Mouse (Mus musculus) hindbrain, postnatal 0 days (tissue): Measurements from ENCODE around the gene Hexim1. TPM values are rescaled to one million over a fixed set of nuclear protein-coding genes. Genes with fewer than 3 reads are reported as not detected.

ENCODE experiments used
- ATAC-seq: fragments of 200-750 bp; cut with Nextera tagmentation; 2 replicates; pipeline ENCODE4 v1.8.0; 2017; ENCODE audit warnings: mild to moderate bottlenecking, moderate TSS enrichment, moderate library complexity
- DNase-seq: peaks from one replicate; pipeline ENCODE4 v3.0.0-alpha.2; 2015; ENCODE audit warnings: low spot score
- H3K27ac ChIP-seq: fragments of 300-500 bp; sonication (generic); 2 replicates; pipeline ENCODE4 v1.5.1; 2014; ENCODE audit warnings: mild to moderate bottlenecking
- H3K27me3 ChIP-seq: fragments of 300-500 bp; sonication (generic); 2 replicates; pipeline ENCODE4 v1.6.1; 2014; ENCODE audit warnings: low read length, mixed read lengths; ENCODE audit not compliant: insufficient read depth
- H3K36me3 ChIP-seq: fragments of 300-500 bp; sonication (generic); 2 replicates; pipeline ENCODE4 v1.6.1; 2014; ENCODE audit warnings: low read length, mixed read lengths; ENCODE audit not compliant: insufficient read depth
- H3K4me1 ChIP-seq: fragments of 300-500 bp; sonication (generic); 2 replicates; pipeline ENCODE4 v1.6.1; 2014; ENCODE audit warnings: antibody characterized with exemption, low read length, mixed read lengths; ENCODE audit not compliant: insufficient read depth
- H3K4me2 ChIP-seq: fragments of 300-500 bp; sonication (generic); 2 replicates; pipeline ENCODE4 v1.6.1; 2014; ENCODE audit warnings: low read depth, mild to moderate bottlenecking, low read length, moderate library complexity, mixed read lengths
- H3K4me3 ChIP-seq: fragments of 300-500 bp; sonication (generic); 2 replicates; pipeline ENCODE4 v1.5.1; 2014; ENCODE audit warnings: low read length
- H3K9ac ChIP-seq: fragments of 300-500 bp; sonication (generic); replicated peaks from 2 replicates; pipeline ENCODE4 v1.6.1; 2014; ENCODE audit warnings: mild to moderate bottlenecking, low read length, moderate library complexity, mixed read lengths
- H3K9me3 ChIP-seq: fragments of 300-500 bp; sonication (generic); 2 replicates; pipeline ENCODE4 v1.6.1; 2016; ENCODE audit warnings: low read length, mixed read lengths
- CTCF ChIP-seq: IDR thresholded peaks from 2 replicates; pipeline ENCODE4 v1.5.1; 2016; ENCODE audit warnings: antibody characterized with exemption, control low read depth, low read depth
- WGBS: fragments of 180-500 bp; shearing (Covaris S2); extraction: QIAGEN DNeasy Blood & Tissue Kit; methylation state at CpG from one replicate; pipeline ENCODE4 v1.1.7; 2014; 5-methylcytosine and 5-hydroxymethylcytosine counted together
- polyA plus RNA-seq: library from polyadenylated mRNA; unstranded; fragments of >200 nt; fragmentation: Nextera tagmentation; extraction: Ambion mirVana; gene quantifications from 2 replicates; pipeline ENCODE4 v1.2.1, GENCODE M21; 2015
- total RNA-seq: library from RNA; depleted of rRNA; stranded (reverse); fragments of >200 nt; gene quantifications from 2 replicates; pipeline ENCODE4 v1.2.3, GENCODE M21; 2014

Hexim1 gene
- total and polyA plus RNA-seq, 2 experiments from 2014 or later = 4.4 to 15.8 TPM

DNA sequence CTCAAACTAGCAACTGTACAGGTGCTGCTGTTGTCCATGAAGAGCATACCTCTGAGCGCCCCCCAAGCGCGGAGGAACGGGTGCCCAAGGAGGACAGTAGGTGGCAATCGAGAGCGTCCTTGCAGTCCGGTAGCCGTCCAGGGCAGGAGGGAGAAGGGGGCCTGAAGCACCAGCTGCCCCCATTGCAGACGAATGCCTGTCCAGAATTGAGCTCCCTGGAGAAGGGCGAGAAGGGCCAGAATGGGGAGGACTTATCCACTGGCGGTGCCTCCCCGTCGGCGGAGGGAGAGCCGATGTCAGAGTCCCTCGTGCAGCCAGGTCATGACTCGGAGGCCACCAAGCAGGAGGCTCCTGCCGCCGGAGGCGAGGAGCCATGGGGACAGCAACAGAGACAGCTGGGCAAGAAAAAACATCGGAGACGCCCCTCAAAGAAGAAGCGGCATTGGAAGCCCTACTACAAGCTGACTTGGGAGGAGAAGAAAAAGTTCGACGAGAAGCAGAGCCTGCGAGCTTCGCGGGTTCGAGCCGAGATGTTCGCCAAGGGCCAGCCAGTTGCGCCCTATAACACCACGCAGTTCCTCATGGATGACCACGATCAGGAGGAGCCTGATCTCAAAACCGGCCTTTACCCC lies 1.0 kb downstream of the Hexim1 start:
- DNase-seq (peak; percentile 86), ATAC-seq (peak; percentile 21)
- under 1% methylated on average over 35 of the region's 35 CpGs for WGBS
- peak; percentile 85 for TF ChIP-seq CTCF
- Histone ChIP-seq H3K36me3 (no peaks in the 10 kb centered on the region), H3K9me3 (no peaks in the 10 kb centered on the region), H3K4me3 (peak overlapping the region; percentile 49), H3K27me3 (no peaks in the 10 kb centered on the region), H3K4me1 (peaks cover 10% of the 10 kb centered on the region), H3K4me2 (peak overlapping the region; percentile 91), H3K9ac (peak overlapping the region; percentile 61), H3K27ac (peak overlapping the region; percentile 86)

DNA sequence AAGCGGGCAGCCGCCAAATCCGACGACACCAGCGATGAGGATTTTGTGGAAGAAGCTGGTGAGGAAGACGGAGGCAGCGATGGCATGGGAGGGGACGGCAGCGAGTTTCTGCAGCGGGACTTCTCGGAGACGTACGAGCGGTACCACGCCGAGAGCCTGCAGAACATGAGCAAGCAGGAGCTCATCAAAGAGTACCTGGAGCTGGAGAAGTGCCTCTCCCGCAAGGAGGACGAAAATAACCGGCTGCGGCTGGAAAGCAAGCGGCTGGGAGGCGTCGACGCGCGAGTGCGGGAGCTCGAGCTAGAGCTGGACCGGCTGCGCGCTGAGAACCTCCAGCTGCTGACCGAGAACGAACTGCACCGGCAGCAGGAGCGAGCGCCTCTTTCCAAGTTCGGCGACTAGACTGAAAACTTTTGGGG lies 1.6 kb downstream of the Hexim1 start:
- under 1% methylated on average over 38 of the region's 38 CpGs for WGBS
- H3K9ac ChIP-seq = peak overlapping the region; percentile 61
- peak; percentile 62 for DNase-seq
- peaks cover 10% of the 10 kb centered on the region for H3K4me1 ChIP-seq
- H3K27ac ChIP-seq = peak overlapping the region; percentile 86
- H3K27me3 ChIP-seq = no peaks in the 10 kb centered on the region
- ATAC-seq = no peak
- no peaks in the 10 kb centered on the region for H3K9me3 ChIP-seq
- no peak for TF ChIP-seq CTCF
- H3K36me3 ChIP-seq = no peaks in the 10 kb centered on the region
- H3K4me2 ChIP-seq = peak overlapping the region; percentile 91
- peak overlapping the region; percentile 49 for H3K4me3 ChIP-seq

DNA sequence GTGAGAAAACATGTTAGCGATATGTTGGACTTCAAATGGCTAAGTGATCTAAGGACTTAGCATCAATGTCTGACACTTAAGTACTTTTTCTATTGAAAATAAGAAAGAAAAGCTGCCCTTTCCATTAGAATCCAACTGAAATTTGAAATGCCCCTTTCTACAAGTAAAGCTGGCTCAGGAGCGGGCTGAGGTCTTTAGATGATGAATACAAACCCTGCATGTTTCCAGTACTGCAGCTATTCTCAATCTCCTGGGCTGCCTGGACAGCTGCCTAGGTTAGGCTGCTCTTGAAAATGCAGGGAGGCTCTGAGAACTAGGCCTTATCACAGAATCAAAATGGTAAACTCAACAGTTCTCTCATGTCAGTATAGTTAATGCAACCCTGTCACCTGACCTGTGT lies 2.8 kb downstream of the Hexim1 start:
- H3K9ac ChIP-seq = peak overlapping the region; percentile 13; the same call in 1 of the 2 replicates
- ATAC-seq = no peak
- 0 out of 2 replicates have a peak overlapping the region, but pooled peaks have one; percentile 6 for H3K4me3 ChIP-seq

DNA sequence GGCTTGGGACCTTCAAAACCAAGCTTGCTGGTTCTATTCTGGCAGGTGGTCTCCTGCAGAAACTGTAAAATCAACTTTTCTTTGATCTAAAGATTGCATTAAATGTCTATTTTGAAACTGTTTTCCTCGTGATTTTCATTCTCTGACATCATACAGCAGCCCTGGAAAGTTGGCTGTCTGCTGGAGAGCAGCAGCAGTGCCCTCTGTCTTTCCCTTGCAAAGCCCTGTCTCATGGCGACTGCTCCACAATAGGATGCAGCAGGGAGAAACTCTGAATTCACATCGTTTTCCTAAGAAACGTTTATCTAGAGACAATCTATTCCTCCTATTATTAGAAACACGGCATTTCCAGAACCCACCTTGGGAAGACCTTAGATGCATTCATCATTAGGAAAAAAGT lies 3.6 kb downstream of the Hexim1 start:
- Histone ChIP-seq H3K36me3 (no peaks in the 10 kb centered on the region), H3K9ac (no peak overlapping the region), H3K27me3 (no peaks in the 10 kb centered on the region), H3K9me3 (no peaks in the 10 kb centered on the region), H3K4me3 (no peak overlapping the region), H3K4me2 (no peak overlapping the region), H3K4me1 (peaks cover 8% of the 10 kb centered on the region), H3K27ac (no peak overlapping the region)
- ATAC-seq (no peak), DNase-seq (no peak)
- TF ChIP-seq CTCF = peak; percentile 22; the same call in 1 of the 2 replicates
- 29% methylated on average over 5 of the region's 5 CpGs for WGBS

More for the DNA sequence above, 2.8 kb downstream of the Hexim1 start:
- WGBS = 69% methylated on average over 2 of the region's 2 CpGs
- no peak for DNase-seq
- H3K4me1 ChIP-seq = peaks cover 10% of the 10 kb centered on the region
- H3K9me3 ChIP-seq = no peaks in the 10 kb centered on the region
- no peak for TF ChIP-seq CTCF
- peak overlapping the region; percentile 91 for H3K4me2 ChIP-seq
- no peaks in the 10 kb centered on the region for H3K36me3 ChIP-seq
- H3K27ac ChIP-seq = no peak overlapping the region
- no peaks in the 10 kb centered on the region for H3K27me3 ChIP-seq

DNA sequence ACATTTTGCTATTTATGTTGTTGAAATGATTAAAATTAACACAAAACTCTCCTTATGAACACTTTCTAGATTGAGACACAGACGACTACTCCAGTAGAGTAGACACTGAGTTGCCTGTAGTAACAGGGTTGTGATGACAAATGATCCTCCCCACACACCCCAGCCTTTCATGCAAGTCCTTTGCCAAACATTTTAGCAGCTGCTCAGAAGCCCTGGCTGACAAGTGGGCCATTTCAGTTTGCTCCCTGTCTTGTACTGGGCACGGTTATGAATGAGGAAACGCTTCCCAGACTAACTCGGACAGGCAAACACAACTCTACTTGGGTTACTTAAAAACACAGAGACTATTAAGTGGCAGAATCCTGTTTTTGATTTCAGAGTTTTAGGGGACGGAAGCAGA lies 4.3 kb downstream of the Hexim1 start:
- WGBS = 50% methylated on average over 5 of the region's 5 CpGs
- TF ChIP-seq CTCF = no peak

DNA sequence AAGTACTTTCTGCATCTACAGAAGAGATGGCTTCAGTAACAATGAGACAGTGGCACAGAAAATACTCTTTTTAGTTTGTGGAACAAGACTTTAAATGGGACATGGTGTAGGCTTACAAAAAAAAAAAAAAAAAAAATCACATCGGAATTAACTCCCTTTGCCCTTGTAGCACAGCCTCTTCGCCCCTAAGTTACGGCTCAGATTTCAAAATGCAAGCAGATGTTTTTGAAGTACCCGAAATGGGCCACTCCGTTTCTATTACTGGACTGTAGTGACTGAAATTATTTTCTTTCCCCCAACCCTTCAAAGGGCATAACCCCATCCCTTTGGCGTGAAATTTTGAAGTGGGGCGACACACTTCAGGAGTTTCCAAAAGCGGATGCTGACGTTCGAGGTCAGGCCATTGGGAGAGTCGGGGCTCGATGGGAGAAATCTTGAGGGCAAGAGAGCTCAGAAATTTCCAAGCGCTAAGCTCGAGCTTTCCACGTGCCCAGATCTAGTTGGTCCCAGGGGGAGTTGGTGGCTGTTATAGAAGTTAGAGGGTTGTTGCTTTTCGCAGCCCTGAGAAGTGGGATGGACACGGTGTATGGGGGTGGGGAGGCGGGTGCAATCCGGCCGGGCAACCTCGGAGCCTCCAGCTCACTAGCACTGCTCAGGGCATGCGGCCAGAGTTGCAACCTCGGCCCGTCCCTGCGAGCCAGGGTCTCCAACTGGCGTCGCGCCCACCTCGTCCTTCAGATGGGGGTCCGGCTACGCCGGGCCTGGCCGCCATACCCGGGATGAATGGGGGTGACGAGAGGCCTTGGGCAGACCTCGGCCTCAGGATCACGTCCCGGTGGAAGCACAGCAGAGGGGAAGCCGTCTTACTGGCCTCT lies 15.9 kb downstream of the Hexim1 start, which contains the start of gene Hexim2:
Hexim2 (plus strand) TSS at position 729 of the 875 bp plus-strand sequence.
- ATAC-seq = peak; percentile 60
- Histone ChIP-seq H3K9me3 (no peaks in the 10 kb centered on the region), H3K36me3 (no peaks in the 10 kb centered on the region), H3K9ac (peak within 1 kb of the TSS; percentile 99), H3K4me1 (peaks cover 17% of the 10 kb centered on the region), H3K27ac (peak within 1 kb of the TSS; percentile 98), H3K27me3 (no peaks in the 10 kb centered on the region), H3K4me3 (peak within 1 kb of the TSS; percentile 80), H3K4me2 (peak within 1 kb of the TSS; percentile 82)
- 1% methylated on average over 39 of the region's 39 CpGs for whole genome bisulfite sequencing
- peak; percentile 86 for DNase-seq
- TF ChIP-seq CTCF = no peak

More for the DNA sequence above, 4.3 kb downstream of the Hexim1 start:
- H3K9ac ChIP-seq = no peak overlapping the region
- peak; percentile 38 for DNase-seq
- H3K27me3 ChIP-seq = no peaks in the 10 kb centered on the region
- H3K4me1 ChIP-seq = peaks cover 5% of the 10 kb centered on the region; the same call in 1 of the 2 replicates
- no peaks in the 10 kb centered on the region for H3K9me3 ChIP-seq
- H3K27ac ChIP-seq = no peak overlapping the region
- H3K36me3 ChIP-seq = no peaks in the 10 kb centered on the region
- no peak overlapping the region for H3K4me2 ChIP-seq
- H3K4me3 ChIP-seq = no peak overlapping the region
- no peak for ATAC-seq
